Comparison of ENCODE assay signal across 8 mouse cellular contexts in the genomic region with DNA sequence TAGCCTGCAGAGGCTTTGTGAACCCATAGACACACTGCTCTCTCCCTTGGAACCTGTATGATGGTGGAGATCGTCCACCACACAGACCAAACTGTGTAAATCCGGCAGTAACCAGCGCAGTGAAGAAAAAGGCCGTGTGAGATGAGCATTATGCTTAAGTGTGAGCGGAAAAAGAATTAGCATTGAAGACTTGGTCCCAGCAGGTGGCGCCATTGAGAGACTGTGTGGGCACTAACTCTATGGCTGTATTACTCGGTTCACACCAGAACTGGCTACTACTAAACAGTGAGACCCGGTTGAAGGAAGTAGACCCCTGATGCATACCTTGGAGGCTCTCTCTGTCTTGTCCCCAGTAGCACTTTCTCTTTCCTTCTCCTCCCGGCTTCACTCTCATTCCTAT.
DNase-seq lines count a peak whose midpoint lies in the region; TF ChIP-seq lines count a peak whose summit lies in the region.

No protein-coding gene starts in this region.

- no peak overlapping the region for H3K27ac ChIP-seq in left cerebral cortex, adult 2 months
- H3K27ac ChIP-seq in ES-Bruce4 (ENCODE audit: insufficient read depth, low read length), result no peak overlapping the region

- H3K36me3 ChIP-seq in ES-Bruce4 (ENCODE audit: control insufficient read depth, insufficient read depth, low read length, poor library complexity, severe bottlenecking), result no peaks in the 10 kb centered on the region

- intact Hi-C loops in left cerebral cortex, adult 2 months (cut with DNase I), result loop anchor here (5.0 kb wide), 1 partner anchor 160 kb away; no protein-coding TSS in a partner anchor

- no peak for TF ChIP-seq POLR2A in ES-Bruce4 (IDR thresholded peaks at IDR 0.05; ENCODE audit: insufficient read depth, low read length)

- peak; percentile 24 for TF ChIP-seq CTCF in left cerebral cortex, adult 2 months (IDR thresholded peaks at IDR 0.05)
- TF ChIP-seq CTCF in ES-Bruce4 (IDR thresholded peaks at IDR 0.05; ENCODE audit: low read depth, low read length), result peak; percentile 42

- H3K27me3 ChIP-seq in ES-Bruce4 (ENCODE audit: control insufficient read depth, insufficient read depth, low read length, poor library complexity, severe bottlenecking), result no peaks in the 10 kb centered on the region

- TF ChIP-seq EP300 in ES-Bruce4 (IDR thresholded peaks at IDR 0.05; ENCODE audit: insufficient read depth, low read depth, low read length), result no peak

- no peak overlapping the region for H3K9ac ChIP-seq in ES-Bruce4 (ENCODE audit: low read depth, poor library complexity, severe bottlenecking)

- H3K4me3 ChIP-seq in left cerebral cortex, adult 2 months, result no peak overlapping the region
- no peak overlapping the region for H3K4me3 ChIP-seq in ES-Bruce4 (ENCODE audit: low read depth, low read length)

- no peaks in the 10 kb centered on the region for H3K4me1 ChIP-seq in ES-Bruce4 (ENCODE audit: control insufficient read depth, insufficient read depth, low read length)

- DNase-seq in left cerebral cortex, adult 2 months (ENCODE audit: extremely low spot score in 1 of 2, low spot score in 2 of 2), result no peak
- no peak for DNase-seq in left cerebral cortex, adult 8-10 months (ENCODE audit: low spot score in 2 of 2)
- peak; percentile 70 for DNase-seq in R1 (ENCODE audit: low read depth, low spot score)
- peak; percentile 23 for DNase-seq in induced T-regulatory cell, adult 2 months (ENCODE audit: low read depth)
- no peak for DNase-seq in layer of hippocampus, postnatal 10 days (ENCODE audit: low spot score in 2 of 2)
- no peak for DNase-seq in layer of hippocampus, adult 9-11 months
- no peak for DNase-seq in left cerebral cortex, adult 9 months (ENCODE audit: low spot score in 2 of 2)

- H3K9me3 ChIP-seq in ES-Bruce4 (replicated peaks; ENCODE audit: control insufficient read depth, insufficient read depth, low read length, poor library complexity, severe bottlenecking), result no peaks in the 10 kb centered on the region

Comparison
In these comparisons a context has a peak if more than half of its experiments do, and no peak if none do; other contexts are left out.
1. DNase-seq: peak in R1 (single experiment) and induced T-regulatory cell, adult 2 months (single experiment); none in left cerebral cortex, adult 2 months (0 of 2), left cerebral cortex, adult 8-10 months (0 of 2), layer of hippocampus, postnatal 10 days (0 of 2), layer of hippocampus, adult 9-11 months (single experiment) and left cerebral cortex, adult 9 months (0 of 2).